Mouse (Mus musculus) heart, embryonic 14.5 days (tissue): Measurements from ENCODE around the gene Ankfn1. TPM values are rescaled to one million over a fixed set of nuclear protein-coding genes. Genes with fewer than 3 reads are reported as not detected.

Source experiments
- ATAC-seq: fragments of 200-750 bp; cut with Nextera tagmentation; 2 replicates; pipeline ENCODE4 v1.8.0; 2017; ENCODE audit warnings: low read depth, moderate TSS enrichment; ENCODE audit not compliant: insufficient number of reproducible peaks, insufficient read depth, low FRiP score
- H3K27ac ChIP-seq, 2 experiments: fragments of 200-500 bp in 1 of 2; fragments of 300-500 bp in 1 of 2; sonication (generic) in 1 of 2; replicated peaks in 1 of 2; 2 replicates each; pipeline ENCODE4 v1.5.1; 2012 to 2014; ENCODE audit warnings: low read depth in 2 of 2, low read length in 2 of 2, control low read depth in 1 of 2, mild to moderate bottlenecking in 1 of 2, mixed read lengths in 1 of 2; ENCODE audit not compliant: control insufficient read depth in 1 of 2, insufficient read depth in 1 of 2
- H3K27me3 ChIP-seq: fragments of 300-500 bp; sonication (generic); 2 replicates; pipeline ENCODE4 v1.6.1; 2014; ENCODE audit warnings: mild to moderate bottlenecking, low read length, control low read depth; ENCODE audit not compliant: control insufficient read depth, insufficient read depth
- H3K36me3 ChIP-seq: fragments of 300-500 bp; sonication (generic); 2 replicates; pipeline ENCODE4 v1.6.1; 2014; ENCODE audit warnings: mild to moderate bottlenecking, control low read depth, low read length, mixed read lengths; ENCODE audit not compliant: control insufficient read depth, insufficient read depth
- H3K4me1 ChIP-seq, 2 experiments: fragments of 200-500 bp in 1 of 2; fragments of 300-500 bp in 1 of 2; sonication (generic) in 1 of 2; 2 replicates each; pipeline ENCODE4 v1.6.1; 2012 to 2014; ENCODE audit warnings: low read length in 2 of 2, control low read depth in 1 of 2, mixed read lengths in 1 of 2; ENCODE audit not compliant: control insufficient read depth in 2 of 2, insufficient read depth in 2 of 2
- H3K4me2 ChIP-seq: fragments of 300-500 bp; sonication (generic); 2 replicates; pipeline ENCODE4 v1.6.1; 2014; ENCODE audit warnings: mild to moderate bottlenecking, low read length
- H3K4me3 ChIP-seq, 2 experiments: fragments of 200-500 bp in 1 of 2; fragments of 300-500 bp in 1 of 2; sonication (generic) in 1 of 2; 2 replicates each; pipeline ENCODE4 v1.5.1; 2012 to 2014; ENCODE audit warnings: low read length in 2 of 2, mild to moderate bottlenecking in 2 of 2, control low read depth in 1 of 2, low read depth in 1 of 2, moderate library complexity in 1 of 2; ENCODE audit not compliant: control insufficient read depth in 1 of 2, insufficient read depth in 1 of 2
- H3K9ac ChIP-seq: fragments of 300-500 bp; sonication (generic); 2 replicates; pipeline ENCODE4 v1.6.1; 2014; ENCODE audit warnings: mild to moderate bottlenecking, low read length
- H3K9me3 ChIP-seq: fragments of 300-500 bp; sonication (generic); 2 replicates; pipeline ENCODE4 v1.6.1; 2016; ENCODE audit warnings: low read length, control low read depth; ENCODE audit not compliant: control insufficient read depth
- WGBS: fragments of 180-500 bp; shearing (Covaris S2); extraction: QIAGEN DNeasy Blood & Tissue Kit; methylation state at CpG from one replicate; pipeline ENCODE4 v1.1.7; 2014; 5-methylcytosine and 5-hydroxymethylcytosine counted together
- polyA plus RNA-seq: library from polyadenylated mRNA; unstranded; fragments of >200 nt; fragmentation: Nextera tagmentation; extraction: Ambion mirVana; gene quantifications from 2 replicates; pipeline ENCODE4 v1.2.1, GENCODE M21; 2014

The Ankfn1 gene
- polyA plus RNA-seq, 1 experiment from 2014 or later = not detected

DNA sequence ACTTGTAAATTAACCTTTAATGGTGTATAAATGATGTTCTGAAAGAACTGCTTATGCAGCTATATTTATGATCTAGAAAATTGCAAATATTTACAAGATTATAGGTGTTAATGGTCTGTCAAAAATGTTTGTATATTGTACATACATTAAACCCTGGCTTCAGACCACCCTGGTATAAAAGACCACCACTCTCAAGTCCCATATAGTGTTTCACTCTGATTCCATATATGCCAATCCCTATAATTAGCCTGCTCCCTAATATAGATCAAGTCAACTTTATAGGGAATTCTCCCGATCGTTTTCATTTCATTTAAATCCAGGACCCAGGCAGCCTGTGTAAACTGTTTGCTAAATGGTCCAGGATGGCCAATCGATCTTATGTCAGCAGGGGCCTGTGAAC lies 170.2 kb downstream of the Ankfn1 start:
- no peaks in the 10 kb centered on the region for H3K27me3 ChIP-seq
- H3K4me3 ChIP-seq = no peak overlapping the region
- no peaks in the 10 kb centered on the region for H3K4me1 ChIP-seq
- ATAC-seq = no peak
- no peaks in the 10 kb centered on the region for H3K36me3 ChIP-seq
- H3K9ac ChIP-seq = no peak overlapping the region
- WGBS = 83% methylated on average over 3 of the region's 3 CpGs
- H3K9me3 ChIP-seq = no peaks in the 10 kb centered on the region
- no peak overlapping the region for H3K4me2 ChIP-seq
- no peak overlapping the region for H3K27ac ChIP-seq

DNA sequence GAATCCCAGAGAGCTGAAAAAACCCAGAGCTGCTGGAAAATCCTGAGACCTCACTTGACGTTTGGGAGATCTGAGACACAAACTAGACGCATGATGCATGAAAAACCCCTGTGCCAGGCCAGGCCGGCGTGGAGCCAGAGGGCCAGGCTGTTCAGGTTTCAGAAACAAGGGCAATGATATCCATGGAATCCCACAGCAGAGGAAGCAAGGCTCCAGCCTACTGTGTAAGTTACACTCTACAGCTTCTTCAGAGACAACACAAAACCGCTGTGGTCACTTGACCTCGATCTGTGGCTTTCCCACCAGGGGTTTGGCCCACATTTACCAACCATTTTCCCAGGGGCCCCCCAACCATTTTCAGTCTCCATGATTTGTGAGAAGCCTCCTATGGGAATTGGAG lies 171.1 kb downstream of the Ankfn1 start:
- ATAC-seq = no peak
- H3K36me3 ChIP-seq = no peaks in the 10 kb centered on the region
- no peaks in the 10 kb centered on the region for H3K4me1 ChIP-seq
- H3K27me3 ChIP-seq = no peaks in the 10 kb centered on the region
- 82% methylated on average over 6 of the region's 6 CpGs for WGBS
- H3K4me3 ChIP-seq = no peak overlapping the region
- H3K9ac ChIP-seq = no peak overlapping the region
- no peak overlapping the region for H3K27ac ChIP-seq
- H3K9me3 ChIP-seq = no peaks in the 10 kb centered on the region
- no peak overlapping the region for H3K4me2 ChIP-seq

DNA sequence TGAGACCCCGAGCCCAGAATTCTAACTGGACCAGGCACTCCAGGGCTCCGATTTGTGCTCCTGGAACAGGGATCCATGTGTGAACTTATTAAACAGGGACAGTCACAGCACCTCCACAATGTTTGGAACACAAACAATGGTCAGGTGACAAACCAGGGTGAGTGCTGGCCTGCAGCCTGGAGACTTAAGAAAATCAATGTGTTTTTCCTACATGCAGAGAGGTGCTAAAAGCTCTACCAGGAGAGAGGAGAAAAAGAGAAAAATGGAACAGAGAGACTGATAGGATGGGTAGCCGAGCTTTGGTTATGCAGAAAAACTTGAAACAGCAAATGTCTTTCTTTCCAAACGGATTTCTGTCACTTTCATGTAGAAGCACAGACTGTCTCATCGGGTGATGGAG lies 174.5 kb downstream of the Ankfn1 start:
- no peaks in the 10 kb centered on the region for H3K27me3 ChIP-seq
- no peak overlapping the region for H3K27ac ChIP-seq
- no peaks in the 10 kb centered on the region for H3K4me1 ChIP-seq
- H3K4me2 ChIP-seq = no peak overlapping the region
- no peaks in the 10 kb centered on the region for H3K36me3 ChIP-seq
- no peak for ATAC-seq
- no peak overlapping the region for H3K9ac ChIP-seq
- WGBS = 74% methylated on average over 5 of the region's 5 CpGs
- no peak overlapping the region for H3K4me3 ChIP-seq
- no peaks in the 10 kb centered on the region for H3K9me3 ChIP-seq

DNA sequence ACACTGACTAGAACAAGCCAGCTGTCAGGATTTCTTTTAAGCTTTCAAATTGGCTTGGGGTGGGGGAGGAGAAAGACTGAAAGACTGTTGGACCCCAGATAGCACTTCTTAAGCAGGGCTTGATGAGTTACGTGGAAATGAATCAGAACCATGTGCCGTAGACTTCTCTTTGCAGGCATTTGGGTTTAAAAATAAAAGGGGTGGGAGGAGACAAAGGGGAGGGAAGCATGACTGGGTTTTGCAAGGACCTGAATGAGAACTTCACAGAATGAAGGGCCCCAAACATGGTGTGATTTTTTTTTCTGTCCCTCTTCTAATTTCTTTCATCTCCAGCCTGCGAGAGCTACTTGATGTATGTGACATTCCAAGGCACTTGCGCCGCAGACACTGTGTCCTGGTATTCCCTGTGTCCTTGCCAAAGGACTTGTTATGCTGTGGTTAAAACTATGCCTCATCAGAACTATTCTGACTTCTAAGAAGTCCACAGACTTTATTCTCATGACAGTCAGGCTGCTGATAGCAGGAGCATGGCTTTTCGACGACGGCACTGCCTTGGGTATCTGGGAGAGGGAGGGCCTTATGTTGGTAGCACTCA lies 176.4 kb downstream of the Ankfn1 start:
- H3K4me3 ChIP-seq = no peak overlapping the region
- 29% methylated on average over 8 of the region's 8 CpGs for WGBS
- no peaks in the 10 kb centered on the region for H3K36me3 ChIP-seq
- H3K4me1 ChIP-seq = no peaks in the 10 kb centered on the region
- no peak overlapping the region for H3K4me2 ChIP-seq
- H3K27ac ChIP-seq = no peak overlapping the region
- ATAC-seq = no peak
- no peak overlapping the region for H3K9ac ChIP-seq
- no peaks in the 10 kb centered on the region for H3K9me3 ChIP-seq
- no peaks in the 10 kb centered on the region for H3K27me3 ChIP-seq

DNA sequence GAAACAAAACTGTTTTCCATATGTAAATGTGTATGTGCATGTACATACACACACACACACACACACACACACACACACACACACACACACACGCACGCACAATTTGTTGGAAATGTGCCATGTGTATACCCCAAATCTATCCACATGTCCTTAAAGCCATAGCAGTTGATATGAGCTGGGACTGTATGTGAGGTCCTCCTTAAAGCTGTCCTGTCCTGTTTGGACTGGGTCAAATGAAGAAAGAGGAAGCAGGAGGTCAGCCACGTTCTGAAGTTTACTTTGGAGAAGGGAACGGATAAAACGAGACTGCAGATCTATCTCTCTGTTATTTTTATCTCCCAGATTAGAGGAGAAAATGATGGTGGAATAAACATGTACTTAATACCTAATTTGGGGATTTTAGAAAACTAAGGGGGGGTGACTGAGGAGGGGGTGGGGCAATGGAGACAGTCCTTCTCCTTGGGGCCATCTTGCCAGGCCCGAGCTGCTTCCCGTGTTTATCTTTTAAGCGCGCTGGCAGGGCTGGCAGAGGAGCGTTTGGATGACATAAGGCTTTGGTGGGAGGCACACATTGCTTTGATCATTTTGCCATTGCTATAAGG lies 187.1 kb downstream of the Ankfn1 start:
- Histone ChIP-seq H3K4me3 (no peak overlapping the region), H3K36me3 (no peaks in the 10 kb centered on the region), H3K9ac (no peak overlapping the region), H3K9me3 (no peaks in the 10 kb centered on the region), H3K27me3 (no peaks in the 10 kb centered on the region), H3K4me1 (no peaks in the 10 kb centered on the region), H3K27ac (no peak overlapping the region), H3K4me2 (no peak overlapping the region)
- WGBS = 60% methylated on average over 10 of the region's 10 CpGs
- no peak for ATAC-seq

DNA sequence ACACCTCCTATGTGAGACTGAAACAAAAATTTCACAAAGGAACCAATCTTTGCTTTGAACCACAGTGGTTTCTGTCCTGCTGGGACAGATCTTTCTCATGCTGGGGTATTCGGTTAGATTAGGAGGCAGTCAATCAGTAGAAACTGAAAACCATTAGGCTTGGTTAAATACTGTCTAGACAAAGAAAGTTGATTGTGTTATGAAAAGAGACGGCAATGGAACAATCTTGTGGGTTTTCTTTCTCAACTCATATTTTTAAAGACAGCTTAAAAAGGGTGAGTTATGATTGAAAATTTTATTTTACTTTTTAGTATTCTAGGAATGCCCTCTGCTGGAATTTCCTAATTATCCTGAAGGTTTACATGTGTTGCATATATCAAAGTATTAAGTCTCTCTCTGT lies 191.1 kb downstream of the Ankfn1 start:
- no peak overlapping the region for H3K27ac ChIP-seq
- no peak for ATAC-seq
- no peak overlapping the region for H3K9ac ChIP-seq
- no peaks in the 10 kb centered on the region for H3K4me1 ChIP-seq
- no peak overlapping the region for H3K4me2 ChIP-seq
- no peaks in the 10 kb centered on the region for H3K27me3 ChIP-seq
- H3K4me3 ChIP-seq = no peak overlapping the region
- no peaks in the 10 kb centered on the region for H3K36me3 ChIP-seq
- no peaks in the 10 kb centered on the region for H3K9me3 ChIP-seq
- WGBS = 71% methylated on average over 2 of the region's 2 CpGs

DNA sequence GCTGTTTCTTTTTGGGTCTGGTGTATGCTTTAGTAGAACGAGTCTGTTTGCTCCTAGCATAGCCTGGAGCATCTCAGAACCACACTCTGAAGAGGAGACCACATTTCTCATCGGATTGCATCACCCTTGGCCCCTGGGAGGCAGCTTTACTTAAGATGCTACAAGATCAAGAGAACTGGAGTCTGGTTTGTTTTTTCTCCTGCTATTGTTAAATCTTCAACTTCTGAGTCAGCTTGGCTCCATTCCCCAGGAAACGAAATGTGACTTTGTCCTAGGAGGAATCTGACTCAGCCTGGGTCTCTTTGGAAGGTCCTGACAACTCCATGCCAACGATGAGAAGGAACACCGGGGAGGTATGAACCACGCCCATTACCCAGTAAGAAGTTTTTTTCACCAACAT lies 197.6 kb downstream of the Ankfn1 start:
- 69% methylated on average over 6 of the region's 6 CpGs for WGBS
- Histone ChIP-seq H3K36me3 (no peaks in the 10 kb centered on the region), H3K4me3 (no peak overlapping the region), H3K27me3 (no peaks in the 10 kb centered on the region), H3K9ac (no peak overlapping the region), H3K9me3 (no peaks in the 10 kb centered on the region), H3K27ac (no peak overlapping the region), H3K4me2 (no peak overlapping the region), H3K4me1 (no peaks in the 10 kb centered on the region)
- ATAC-seq = no peak

DNA sequence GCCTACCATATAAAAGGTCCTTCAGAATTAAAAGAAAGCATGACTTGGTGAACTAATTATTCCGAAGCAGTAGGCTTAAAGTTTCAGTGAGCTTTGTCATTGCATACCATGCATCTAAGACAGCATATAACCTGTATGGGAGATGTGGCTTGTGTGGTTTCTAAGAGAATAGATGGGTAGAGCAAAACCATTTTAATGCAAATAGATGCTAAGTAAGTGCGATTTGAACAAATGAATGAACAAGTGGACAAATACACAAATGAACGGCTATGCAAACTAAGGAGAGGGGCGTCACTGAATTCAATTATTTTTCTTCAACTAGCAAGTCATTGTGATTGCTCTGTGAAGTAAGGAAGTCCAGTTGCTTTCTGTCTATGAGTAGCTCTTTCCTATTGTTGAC lies 198.3 kb downstream of the Ankfn1 start:
- Histone ChIP-seq H3K4me3 (no peak overlapping the region), H3K27ac (no peak overlapping the region), H3K4me1 (peaks cover 0 to 1% of the 10 kb centered on the region in 2 experiments; a peak in 2 of 4 replicates), H3K9ac (no peak overlapping the region), H3K36me3 (no peaks in the 10 kb centered on the region), H3K4me2 (no peak overlapping the region), H3K9me3 (no peaks in the 10 kb centered on the region), H3K27me3 (no peaks in the 10 kb centered on the region)
- WGBS = 89% methylated on average over 4 of the region's 4 CpGs
- no peak for ATAC-seq
